Mouse (Mus musculus): ENCODE results near the gene Gipc2. TPM values are rescaled to one million over a fixed set of nuclear protein-coding genes. Genes with fewer than 3 reads are reported as not detected.
A peak's percentile ranks its signal among the peaks of the same experiment; 100 is the strongest.

Gipc2 gene
- polyA plus RNA-seq, 1 experiment from 2014 or later, result 9.3 TPM

DNA sequence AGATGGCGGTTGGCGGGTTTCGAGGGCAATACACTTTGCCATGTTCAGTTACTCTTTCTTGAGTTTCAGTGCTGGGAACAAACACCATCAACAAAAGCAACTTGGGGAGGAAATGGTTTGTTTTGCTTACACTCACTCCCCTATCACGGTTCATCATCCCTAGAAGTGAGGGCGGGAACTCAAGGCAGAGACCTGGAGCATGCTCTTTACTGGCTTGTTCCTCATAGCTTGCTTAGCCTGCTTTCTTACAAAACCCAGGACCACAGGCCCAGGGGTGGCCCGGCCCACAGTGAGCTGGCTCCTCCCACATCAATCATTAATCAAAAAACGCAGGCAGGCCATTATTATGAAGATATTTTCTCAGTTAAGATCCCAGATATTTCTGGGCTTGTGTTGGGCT, 89.9 kb downstream of the Gipc2 start:
- no peak for ATAC-seq (ENCODE audit: low FRiP score, low TSS enrichment)
- no peaks in the 10 kb centered on the region for H3K27me3 ChIP-seq (ENCODE audit: control insufficient read depth, insufficient read depth, low read length)
- H3K4me2 ChIP-seq (ENCODE audit: low read length), result no peak overlapping the region
- WGBS, result 86% methylated on average over 7 of the region's 7 CpGs
- DNase-seq, result no peak
- H3K9me3 ChIP-seq (ENCODE audit: control insufficient read depth, low read length), result no peaks in the 10 kb centered on the region
- no peaks in the 10 kb centered on the region for H3K36me3 ChIP-seq (ENCODE audit: control insufficient read depth, insufficient read depth, low read length)
- H3K27ac ChIP-seq (replicated peaks; ENCODE audit: low read depth, low read length), result no peak overlapping the region
- H3K4me3 ChIP-seq (replicated peaks; ENCODE audit: low read depth, low read length), result no peak overlapping the region
- H3K4me1 ChIP-seq (ENCODE audit: control insufficient read depth, insufficient read depth, low read length), result no peaks in the 10 kb centered on the region
- H3K9ac ChIP-seq (replicated peaks; ENCODE audit: low read length), result no peak overlapping the region

DNA sequence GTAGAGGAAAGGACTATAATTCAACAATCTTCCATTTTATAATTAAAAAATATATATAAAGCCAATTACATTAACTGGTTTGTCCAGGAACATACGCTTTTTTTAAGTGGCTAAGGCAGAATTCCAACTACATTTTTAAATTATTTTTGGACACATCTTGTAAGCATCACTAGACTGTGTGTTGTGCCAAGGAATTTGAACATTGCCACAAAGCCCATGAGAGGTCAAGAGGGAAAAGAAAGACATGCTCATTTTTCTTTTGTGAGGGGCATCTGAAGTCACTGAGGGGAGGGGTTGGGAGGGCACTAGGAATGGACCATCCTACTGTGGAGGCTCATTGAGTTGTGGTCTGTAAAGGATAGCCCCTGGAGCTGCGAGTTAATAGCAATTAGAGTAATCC, 97.0 kb downstream of the Gipc2 start:
- H3K4me2 ChIP-seq (ENCODE audit: low read length), result no peak overlapping the region
- no peak overlapping the region for H3K9ac ChIP-seq (replicated peaks; ENCODE audit: low read length)
- H3K27me3 ChIP-seq (ENCODE audit: control insufficient read depth, insufficient read depth, low read length), result no peaks in the 10 kb centered on the region
- DNase-seq, result no peak
- WGBS, result 74% methylated on average over 2 of the region's 2 CpGs
- no peaks in the 10 kb centered on the region for H3K9me3 ChIP-seq (ENCODE audit: control insufficient read depth, low read length)
- no peak overlapping the region for H3K27ac ChIP-seq (replicated peaks; ENCODE audit: low read depth, low read length)
- no peaks in the 10 kb centered on the region for H3K36me3 ChIP-seq (ENCODE audit: control insufficient read depth, insufficient read depth, low read length)
- ATAC-seq (ENCODE audit: low FRiP score, low TSS enrichment), result no peak
- H3K4me1 ChIP-seq (ENCODE audit: control insufficient read depth, insufficient read depth, low read length), result no peaks in the 10 kb centered on the region
- no peak overlapping the region for H3K4me3 ChIP-seq (replicated peaks; ENCODE audit: low read depth, low read length)

DNA sequence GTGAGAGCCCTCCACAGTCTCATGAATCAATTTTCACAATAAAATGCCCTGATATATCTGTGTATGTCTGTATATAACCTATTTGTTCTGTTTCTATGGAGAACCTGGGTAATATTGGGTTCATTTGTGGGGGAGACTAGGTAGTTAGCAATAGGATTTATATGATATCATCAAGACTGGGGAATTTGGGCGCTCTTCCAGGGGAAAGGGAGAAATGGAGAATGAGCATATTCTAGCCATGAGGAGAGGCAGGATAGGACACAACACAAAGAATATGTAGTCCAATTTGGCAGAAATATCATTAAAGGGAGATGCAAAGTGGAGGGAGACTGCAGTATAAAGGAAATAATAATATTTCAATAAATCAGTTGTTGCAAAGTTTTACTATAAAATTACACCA, 97.7 kb downstream of the Gipc2 start:
- Histone ChIP-seq H3K27me3 (ENCODE audit: control insufficient read depth, insufficient read depth, low read length) (no peaks in the 10 kb centered on the region), H3K27ac (replicated peaks; ENCODE audit: low read depth, low read length) (no peak overlapping the region), H3K9ac (replicated peaks; ENCODE audit: low read length) (no peak overlapping the region), H3K4me2 (ENCODE audit: low read length) (no peak overlapping the region), H3K4me1 (ENCODE audit: control insufficient read depth, insufficient read depth, low read length) (no peaks in the 10 kb centered on the region), H3K4me3 (replicated peaks; ENCODE audit: low read depth, low read length) (no peak overlapping the region), H3K36me3 (ENCODE audit: control insufficient read depth, insufficient read depth, low read length) (no peaks in the 10 kb centered on the region), H3K9me3 (ENCODE audit: control insufficient read depth, low read length) (no peaks in the 10 kb centered on the region)
- WGBS, result 95% methylated on average over 1 of the region's 1 CpGs
- DNase-seq (no peak), ATAC-seq (ENCODE audit: low FRiP score, low TSS enrichment) (no peak)

DNA sequence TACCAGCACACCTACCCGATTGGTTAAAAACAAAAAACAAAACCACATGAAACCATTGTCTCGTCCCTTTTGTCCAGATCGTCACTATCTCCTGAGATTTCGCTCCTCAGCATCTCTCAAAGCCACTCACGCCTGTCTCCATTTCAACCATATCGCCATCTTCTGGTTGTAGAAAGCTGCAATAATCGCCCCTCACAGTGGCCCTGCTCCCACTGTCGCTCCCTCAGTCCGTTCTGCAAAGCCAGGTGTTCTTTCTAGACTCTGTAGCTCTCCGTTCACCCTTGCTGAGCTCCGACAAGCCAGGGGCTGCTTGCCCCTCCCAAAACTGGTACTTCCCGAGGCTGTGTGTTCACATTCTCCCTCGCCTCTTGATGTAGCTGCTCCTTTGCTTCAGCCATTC, 99.3 kb downstream of the Gipc2 start:
- peak overlapping the region; percentile 46 for H3K4me2 ChIP-seq (ENCODE audit: low read length)
- H3K27me3 ChIP-seq (ENCODE audit: control insufficient read depth, insufficient read depth, low read length), result no peaks in the 10 kb centered on the region
- 31% methylated on average over 13 of the region's 13 CpGs for WGBS
- no peak overlapping the region for H3K4me3 ChIP-seq (replicated peaks; ENCODE audit: low read depth, low read length)
- no peak overlapping the region for H3K9ac ChIP-seq (replicated peaks; ENCODE audit: low read length)
- peak; percentile 62 for DNase-seq
- no peak for ATAC-seq (ENCODE audit: low FRiP score, low TSS enrichment)
- no peaks in the 10 kb centered on the region for H3K4me1 ChIP-seq (ENCODE audit: control insufficient read depth, insufficient read depth, low read length)
- H3K36me3 ChIP-seq (ENCODE audit: control insufficient read depth, insufficient read depth, low read length), result no peaks in the 10 kb centered on the region
- no peak overlapping the region for H3K27ac ChIP-seq (replicated peaks; ENCODE audit: low read depth, low read length)
- H3K9me3 ChIP-seq (ENCODE audit: control insufficient read depth, low read length), result no peaks in the 10 kb centered on the region

DNA sequence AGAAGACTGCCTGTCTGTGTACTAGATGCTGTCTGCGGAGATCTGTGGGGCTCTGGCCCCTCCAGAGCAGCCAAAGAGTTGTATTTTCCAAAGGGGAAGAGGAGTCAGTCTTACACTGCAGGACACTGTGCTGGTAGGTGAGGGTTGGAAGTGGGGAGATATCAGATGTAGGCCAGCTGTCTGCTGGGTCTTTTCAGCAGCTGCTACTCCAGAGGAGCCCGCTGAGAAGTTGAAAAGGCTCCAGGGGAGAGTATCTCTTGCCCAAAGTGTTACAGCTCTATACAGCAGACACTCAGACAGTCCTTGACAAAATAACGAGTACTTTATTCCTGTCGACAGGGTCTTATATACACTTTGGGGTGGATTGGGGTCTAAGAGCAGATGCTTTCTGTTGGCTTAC, 100.2 kb downstream of the Gipc2 start:
- Histone ChIP-seq H3K36me3 (ENCODE audit: control insufficient read depth, insufficient read depth, low read length) (no peaks in the 10 kb centered on the region), H3K9me3 (ENCODE audit: control insufficient read depth, low read length) (no peaks in the 10 kb centered on the region), H3K4me1 (ENCODE audit: control insufficient read depth, insufficient read depth, low read length) (no peaks in the 10 kb centered on the region), H3K9ac (replicated peaks; ENCODE audit: low read length) (no peak overlapping the region), H3K4me2 (ENCODE audit: low read length) (no peak overlapping the region), H3K27me3 (ENCODE audit: control insufficient read depth, insufficient read depth, low read length) (no peaks in the 10 kb centered on the region), H3K27ac (replicated peaks; ENCODE audit: low read depth, low read length) (no peak overlapping the region), H3K4me3 (replicated peaks; ENCODE audit: low read depth, low read length) (no peak overlapping the region)
- DNase-seq (no peak), ATAC-seq (ENCODE audit: low FRiP score, low TSS enrichment) (no peak)
- WGBS, result 69% methylated on average over 4 of the region's 4 CpGs

DNA sequence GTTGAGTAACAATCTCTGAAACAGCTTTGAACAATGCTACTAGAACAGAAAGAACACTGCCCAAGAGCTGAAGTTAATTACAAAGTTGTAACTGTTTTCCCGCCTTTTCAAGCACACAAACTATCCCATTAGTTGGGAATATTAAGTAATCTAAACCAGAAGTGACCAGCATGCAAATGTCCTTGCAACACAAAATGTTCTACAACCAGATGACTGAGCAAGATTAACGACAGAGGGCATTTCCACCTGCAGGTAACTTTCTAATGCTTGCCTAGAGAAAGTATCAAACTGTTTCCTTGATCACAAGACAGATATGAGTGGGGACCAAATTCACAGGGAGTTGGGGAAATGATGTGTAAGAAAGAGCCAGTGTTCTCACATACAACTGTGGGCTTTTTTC, 101.9 kb downstream of the Gipc2 start:
- 95% methylated on average over 2 of the region's 2 CpGs for WGBS
- no peak overlapping the region for H3K27ac ChIP-seq (replicated peaks; ENCODE audit: low read depth, low read length)
- H3K4me2 ChIP-seq (ENCODE audit: low read length), result no peak overlapping the region
- H3K4me3 ChIP-seq (replicated peaks; ENCODE audit: low read depth, low read length), result no peak overlapping the region
- H3K9ac ChIP-seq (replicated peaks; ENCODE audit: low read length), result no peak overlapping the region
- ATAC-seq (ENCODE audit: low FRiP score, low TSS enrichment), result no peak
- H3K4me1 ChIP-seq (ENCODE audit: control insufficient read depth, insufficient read depth, low read length), result no peaks in the 10 kb centered on the region
- H3K36me3 ChIP-seq (ENCODE audit: control insufficient read depth, insufficient read depth, low read length), result no peaks in the 10 kb centered on the region
- no peaks in the 10 kb centered on the region for H3K27me3 ChIP-seq (ENCODE audit: control insufficient read depth, insufficient read depth, low read length)
- no peaks in the 10 kb centered on the region for H3K9me3 ChIP-seq (ENCODE audit: control insufficient read depth, low read length)
- DNase-seq, result no peak

DNA sequence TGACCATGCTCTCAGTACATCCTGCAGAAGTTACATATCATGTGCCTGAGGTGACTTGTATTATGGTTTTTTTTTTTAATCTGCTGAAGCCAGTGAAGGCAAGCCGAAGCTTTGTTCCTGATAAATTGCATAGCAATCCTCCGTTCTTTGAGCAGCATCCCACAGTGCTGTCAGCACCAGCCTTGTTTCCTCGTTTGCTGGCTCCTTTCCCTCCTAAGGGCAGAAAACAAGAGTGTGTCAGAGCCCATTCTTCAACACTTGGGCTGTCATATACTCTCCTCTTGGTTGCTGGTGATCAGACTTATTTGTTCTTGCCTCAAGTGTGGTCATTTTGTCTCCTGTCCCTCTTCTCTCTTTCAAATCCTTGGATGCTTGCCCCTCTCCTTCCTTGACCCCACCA, 103.2 kb downstream of the Gipc2 start:
- Histone ChIP-seq H3K36me3 (ENCODE audit: control insufficient read depth, insufficient read depth, low read length) (no peaks in the 10 kb centered on the region), H3K27ac (replicated peaks; ENCODE audit: low read depth, low read length) (no peak overlapping the region), H3K9me3 (ENCODE audit: control insufficient read depth, low read length) (no peaks in the 10 kb centered on the region), H3K27me3 (ENCODE audit: control insufficient read depth, insufficient read depth, low read length) (no peaks in the 10 kb centered on the region), H3K9ac (replicated peaks; ENCODE audit: low read length) (no peak overlapping the region), H3K4me2 (ENCODE audit: low read length) (no peak overlapping the region), H3K4me3 (replicated peaks; ENCODE audit: low read depth, low read length) (no peak overlapping the region), H3K4me1 (ENCODE audit: control insufficient read depth, insufficient read depth, low read length) (no peaks in the 10 kb centered on the region)
- DNase-seq (no peak), ATAC-seq (ENCODE audit: low FRiP score, low TSS enrichment) (no peak)
- WGBS, result 55% methylated on average over 3 of the region's 3 CpGs

DNA sequence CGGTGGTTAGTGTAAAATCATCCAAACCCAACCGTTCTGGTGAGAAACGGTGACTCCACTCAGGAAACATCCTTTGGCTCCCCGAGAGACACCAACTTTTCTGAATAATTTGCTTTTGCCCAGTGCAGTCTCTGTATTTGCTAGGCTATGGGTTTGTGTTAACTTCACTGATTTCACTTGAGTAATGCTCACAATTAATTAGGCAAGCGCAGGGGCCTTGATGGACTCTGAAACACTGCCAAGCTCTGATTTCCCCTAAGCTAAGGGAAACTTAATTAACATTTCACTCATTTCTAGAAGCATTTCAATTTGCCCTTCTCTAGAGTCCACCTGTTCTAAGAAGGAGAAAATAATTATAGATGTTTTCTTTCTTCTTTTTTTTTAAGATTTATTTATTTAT, 104.9 kb downstream of the Gipc2 start:
- ATAC-seq (ENCODE audit: low FRiP score, low TSS enrichment) (no peak), DNase-seq (no peak)
- H3K4me1 ChIP-seq (ENCODE audit: control insufficient read depth, insufficient read depth, low read length), result no peaks in the 10 kb centered on the region
- no peaks in the 10 kb centered on the region for H3K9me3 ChIP-seq (ENCODE audit: control insufficient read depth, low read length)
- H3K4me2 ChIP-seq (ENCODE audit: low read length), result no peak overlapping the region
- H3K36me3 ChIP-seq (ENCODE audit: control insufficient read depth, insufficient read depth, low read length), result no peaks in the 10 kb centered on the region
- H3K27me3 ChIP-seq (ENCODE audit: control insufficient read depth, insufficient read depth, low read length), result no peaks in the 10 kb centered on the region
- H3K9ac ChIP-seq (replicated peaks; ENCODE audit: low read length), result no peak overlapping the region
- H3K27ac ChIP-seq (replicated peaks; ENCODE audit: low read depth, low read length), result no peak overlapping the region
- WGBS, result 88% methylated on average over 5 of the region's 5 CpGs
- H3K4me3 ChIP-seq (replicated peaks; ENCODE audit: low read depth, low read length), result no peak overlapping the region

DNA sequence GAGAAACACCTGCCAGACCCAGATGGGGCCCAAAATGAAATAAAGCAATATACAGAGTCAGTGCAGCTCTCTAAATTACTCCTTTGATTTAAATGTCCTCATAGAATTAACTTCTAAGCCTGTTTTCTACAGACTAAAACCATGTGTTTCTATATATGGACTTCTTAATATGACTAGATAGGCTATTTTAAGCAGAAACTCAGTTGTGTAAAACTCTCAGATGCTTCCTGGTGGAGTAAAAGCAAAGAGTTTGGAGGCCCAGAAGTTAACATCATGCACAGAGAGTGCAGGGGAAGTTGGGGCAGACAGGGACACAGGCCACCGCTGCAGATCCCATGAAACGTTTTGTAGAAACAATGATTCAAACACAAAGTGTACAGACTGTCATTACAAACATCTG, 107.8 kb downstream of the Gipc2 start:
- no peak for ATAC-seq (ENCODE audit: low FRiP score, low TSS enrichment)
- no peak overlapping the region for H3K4me2 ChIP-seq (ENCODE audit: low read length)
- H3K27me3 ChIP-seq (ENCODE audit: control insufficient read depth, insufficient read depth, low read length), result no peaks in the 10 kb centered on the region
- no peak overlapping the region for H3K27ac ChIP-seq (replicated peaks; ENCODE audit: low read depth, low read length)
- no peak overlapping the region for H3K9ac ChIP-seq (replicated peaks; ENCODE audit: low read length)
- WGBS, result 84% methylated on average over 2 of the region's 2 CpGs
- H3K4me3 ChIP-seq (replicated peaks; ENCODE audit: low read depth, low read length), result no peak overlapping the region
- DNase-seq, result no peak
- no peaks in the 10 kb centered on the region for H3K9me3 ChIP-seq (ENCODE audit: control insufficient read depth, low read length)
- no peaks in the 10 kb centered on the region for H3K36me3 ChIP-seq (ENCODE audit: control insufficient read depth, insufficient read depth, low read length)
- no peaks in the 10 kb centered on the region for H3K4me1 ChIP-seq (ENCODE audit: control insufficient read depth, insufficient read depth, low read length)

Measured in midbrain, embryonic 14.5 days (tissue).